Mouse (Mus musculus) cortical plate, adult 2 months (tissue): ENCODE data around the gene AC140267.1.

Experiments used
- CTCF ChIP-seq: fragments of 200-500 bp; IDR thresholded peaks from 2 replicates; pipeline ENCODE4 v1.5.1; 2011; ENCODE audit warnings: mild to moderate bottlenecking, control low read depth, low read length; ENCODE audit not compliant: insufficient read depth; ENCODE audit errors: extremely low read depth
- POLR2A ChIP-seq: fragments of 200-500 bp; IDR thresholded peaks from 2 replicates; pipeline ENCODE4 v1.6.1; 2011; ENCODE audit warnings: mild to moderate bottlenecking, low read length, control low read depth; ENCODE audit not compliant: insufficient read depth; ENCODE audit errors: extremely low read depth

- TF ChIP-seq CTCF (no peak), POLR2A (no peak)
These were observed 27.2 kb upstream of the AC140267.1 start for GRCm38 (mm10) chr15:80208446-80208845.
